Mouse (Mus musculus): ENCODE measurements at regions not wholly inside any gene's neighbourhood (a gene's known extent, or its start where the extent isn't known, plus 50 kb on each side); places are given as distances from the start of the nearest gene placed in this dataset.

DNA sequence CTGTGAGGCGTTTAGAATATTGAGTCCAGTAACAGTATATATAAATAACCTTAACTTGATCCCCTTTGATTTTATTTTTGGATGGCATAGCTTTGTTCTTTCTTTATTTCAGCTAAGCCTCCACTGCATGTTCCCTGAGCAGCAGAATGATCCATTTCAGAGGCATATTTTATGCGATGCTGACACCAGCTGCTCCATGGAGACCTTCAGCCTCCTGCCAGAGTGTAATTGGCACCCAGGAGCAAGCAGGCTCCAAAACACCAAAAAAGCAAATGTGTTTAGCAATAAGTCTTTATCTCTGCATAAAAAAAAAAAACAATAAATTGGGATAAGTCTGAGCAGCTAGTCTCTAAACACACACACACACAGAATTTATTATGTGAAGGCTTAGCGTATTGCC, 170.7 kb upstream of the Dkk2 start:
- Histone ChIP-seq H3K27ac (ENCODE audit: insufficient read depth, low read depth, low read length) (no peak overlapping the region), H3K36me3 (ENCODE audit: control insufficient read depth, insufficient read depth, low read length) (no peaks in the 10 kb centered on the region), H3K4me3 (ENCODE audit: low read depth, low read length) (no peak overlapping the region), H3K4me1 (ENCODE audit: control insufficient read depth, insufficient read depth, insufficient read length, low read length) (no peaks in the 10 kb centered on the region), H3K27me3 (ENCODE audit: control insufficient read depth, insufficient read depth, low read length) (no peaks in the 10 kb centered on the region)
- TF ChIP-seq CTCF (IDR thresholded peaks at IDR 0.05; ENCODE audit: extremely low read depth, insufficient read length, insufficient replicate concordance, low read depth, low read length) (no peak), POLR2A (IDR thresholded peaks at IDR 0.05; ENCODE audit: low read depth, low read length) (no peak)
- WGBS = 85% methylated on average over 3 of the region's 3 CpGs

DNA sequence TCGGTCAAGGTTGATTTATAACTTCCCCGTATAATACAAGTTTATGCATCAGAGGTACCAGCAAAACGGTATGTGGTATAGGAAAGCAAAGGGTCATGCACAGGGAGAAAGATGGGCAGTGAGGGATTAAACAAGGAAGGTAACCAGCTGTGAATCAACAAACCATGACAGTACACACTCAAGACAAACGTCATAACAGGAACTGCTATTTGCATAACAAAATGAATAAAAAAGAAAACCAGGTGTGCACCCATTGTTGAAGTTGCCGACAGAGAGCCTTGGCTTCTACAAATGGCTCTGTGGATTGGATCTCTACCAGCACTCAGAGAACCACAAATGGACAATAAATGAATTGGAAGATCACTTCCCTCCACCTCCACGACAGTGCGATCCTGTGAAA, 170.1 kb upstream of the Dkk2 start:
- no peaks in the 10 kb centered on the region for H3K36me3 ChIP-seq (ENCODE audit: control insufficient read depth, insufficient read depth, low read length)
- no peaks in the 10 kb centered on the region for H3K4me1 ChIP-seq (ENCODE audit: control insufficient read depth, insufficient read depth, insufficient read length, low read length)
- H3K27me3 ChIP-seq (ENCODE audit: control insufficient read depth, insufficient read depth, low read length) = no peaks in the 10 kb centered on the region
- H3K27ac ChIP-seq (ENCODE audit: insufficient read depth, low read depth, low read length) = no peak overlapping the region
- WGBS = 76% methylated on average over 7 of the region's 7 CpGs
- TF ChIP-seq POLR2A (IDR thresholded peaks at IDR 0.05; ENCODE audit: low read depth, low read length) (no peak), CTCF (IDR thresholded peaks at IDR 0.05; ENCODE audit: extremely low read depth, insufficient read length, insufficient replicate concordance, low read depth, low read length) (no peak)
- H3K4me3 ChIP-seq (ENCODE audit: low read depth, low read length) = no peak overlapping the region

DNA sequence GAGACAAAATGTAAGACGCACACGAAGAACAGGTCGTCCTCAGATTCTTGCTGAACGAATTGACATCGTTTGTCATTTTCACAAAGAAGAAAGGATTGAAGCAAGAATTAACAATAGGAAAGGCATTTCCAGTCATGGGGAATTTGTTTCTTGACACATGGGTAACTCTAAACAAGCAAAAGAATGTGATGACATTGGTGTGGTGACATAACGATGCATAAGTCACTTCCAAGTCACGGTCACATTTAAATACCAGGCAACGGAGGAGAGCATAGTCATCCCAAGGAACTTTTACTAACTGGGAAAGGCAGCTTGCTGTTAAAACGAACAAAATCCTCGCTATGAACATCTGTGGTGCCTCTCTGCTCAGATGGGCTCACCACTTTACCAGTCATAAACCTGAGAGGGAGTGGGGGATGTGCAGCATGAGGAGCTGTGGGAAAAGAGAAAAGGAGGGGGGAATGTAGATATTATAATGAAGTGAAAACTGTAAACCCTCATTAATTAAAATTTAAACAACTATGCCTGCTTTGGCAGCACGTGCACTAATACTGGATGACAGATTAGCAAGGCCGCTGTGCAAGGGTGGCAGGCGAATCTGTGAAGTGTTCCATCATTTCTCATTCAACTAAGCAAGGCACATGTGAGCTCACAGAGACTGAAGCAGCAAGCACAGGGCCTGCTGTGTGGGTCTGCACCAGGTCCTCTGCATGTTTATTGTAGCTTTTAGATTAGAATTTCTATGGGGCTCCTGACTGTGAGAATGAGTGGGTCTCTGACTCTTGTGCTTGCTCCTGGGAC, 167.2 kb upstream of the Dkk2 start:
- Histone ChIP-seq H3K27me3 (ENCODE audit: control insufficient read depth, insufficient read depth, low read length) (no peaks in the 10 kb centered on the region), H3K4me3 (ENCODE audit: low read depth, low read length) (no peak overlapping the region), H3K27ac (ENCODE audit: insufficient read depth, low read depth, low read length) (no peak overlapping the region), H3K36me3 (ENCODE audit: control insufficient read depth, insufficient read depth, low read length) (no peaks in the 10 kb centered on the region), H3K4me1 (ENCODE audit: control insufficient read depth, insufficient read depth, insufficient read length, low read length) (no peaks in the 10 kb centered on the region)
- TF ChIP-seq POLR2A (IDR thresholded peaks at IDR 0.05; ENCODE audit: low read depth, low read length) (no peak), CTCF (IDR thresholded peaks at IDR 0.05; ENCODE audit: extremely low read depth, insufficient read length, insufficient replicate concordance, low read depth, low read length) (no peak)
- 86% methylated on average over 13 of the region's 13 CpGs for whole genome bisulfite sequencing

DNA sequence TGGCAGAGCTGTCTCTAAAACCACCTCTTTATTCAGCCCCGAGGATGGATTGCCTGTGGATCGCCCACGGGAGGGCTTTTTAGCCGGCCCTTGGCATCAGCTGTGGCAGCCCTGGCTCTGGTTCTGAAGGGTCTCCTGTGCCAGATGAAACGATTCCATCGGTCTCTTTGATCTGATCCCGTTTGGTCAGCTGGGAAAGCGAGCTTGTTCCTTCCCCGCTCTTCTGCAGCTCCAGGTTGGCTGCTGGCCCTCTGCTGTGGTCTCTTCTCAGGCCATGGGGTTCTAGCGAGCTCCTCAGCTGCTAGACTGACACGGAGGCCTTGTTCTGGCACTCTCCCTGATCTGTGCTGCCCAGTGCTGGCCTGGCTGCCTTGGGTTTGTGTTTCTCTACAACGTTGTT, 165.6 kb upstream of the Dkk2 start:
- TF ChIP-seq CTCF (IDR thresholded peaks at IDR 0.05; ENCODE audit: extremely low read depth, insufficient read length, insufficient replicate concordance, low read depth, low read length) = no peak
- TF ChIP-seq POLR2A (IDR thresholded peaks at IDR 0.05; ENCODE audit: low read depth, low read length) = no peak
- Histone ChIP-seq H3K27me3 (ENCODE audit: control insufficient read depth, insufficient read depth, low read length) (no peaks in the 10 kb centered on the region), H3K36me3 (ENCODE audit: control insufficient read depth, insufficient read depth, low read length) (no peaks in the 10 kb centered on the region), H3K4me1 (ENCODE audit: control insufficient read depth, insufficient read depth, insufficient read length, low read length) (no peaks in the 10 kb centered on the region), H3K4me3 (ENCODE audit: low read depth, low read length) (no peak overlapping the region), H3K27ac (ENCODE audit: insufficient read depth, low read depth, low read length) (no peak overlapping the region)
- 76% methylated on average over 12 of the region's 12 CpGs for WGBS

DNA sequence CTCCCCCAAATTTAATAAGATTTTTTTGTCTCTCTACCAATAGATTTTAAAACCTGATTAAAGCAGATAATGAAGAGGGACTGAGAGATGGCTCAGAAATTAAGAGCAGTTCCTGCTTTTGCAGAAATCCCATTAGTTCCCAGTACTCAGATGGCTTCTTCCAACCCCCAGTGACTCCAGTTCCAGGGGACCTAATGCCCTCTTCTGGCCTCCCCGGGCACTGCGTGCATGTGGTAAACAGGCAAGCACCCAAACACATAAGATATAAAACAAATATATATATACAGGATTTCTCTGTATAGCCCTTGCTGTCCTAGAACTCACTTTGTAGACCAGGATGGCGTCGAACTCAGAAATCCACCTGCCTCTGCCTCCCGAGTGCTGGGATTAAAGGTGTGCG, 163.9 kb upstream of the Dkk2 start:
- no peaks in the 10 kb centered on the region for H3K4me1 ChIP-seq (ENCODE audit: control insufficient read depth, insufficient read depth, insufficient read length, low read length)
- no peaks in the 10 kb centered on the region for H3K27me3 ChIP-seq (ENCODE audit: control insufficient read depth, insufficient read depth, low read length)
- no peaks in the 10 kb centered on the region for H3K36me3 ChIP-seq (ENCODE audit: control insufficient read depth, insufficient read depth, low read length)
- no peak overlapping the region for H3K27ac ChIP-seq (ENCODE audit: insufficient read depth, low read depth, low read length)
- 83% methylated on average over 6 of the region's 6 CpGs for WGBS
- TF ChIP-seq CTCF (IDR thresholded peaks at IDR 0.05; ENCODE audit: extremely low read depth, insufficient read length, insufficient replicate concordance, low read depth, low read length) (no peak), POLR2A (IDR thresholded peaks at IDR 0.05; ENCODE audit: low read depth, low read length) (no peak)
- H3K4me3 ChIP-seq (ENCODE audit: low read depth, low read length) = no peak overlapping the region

DNA sequence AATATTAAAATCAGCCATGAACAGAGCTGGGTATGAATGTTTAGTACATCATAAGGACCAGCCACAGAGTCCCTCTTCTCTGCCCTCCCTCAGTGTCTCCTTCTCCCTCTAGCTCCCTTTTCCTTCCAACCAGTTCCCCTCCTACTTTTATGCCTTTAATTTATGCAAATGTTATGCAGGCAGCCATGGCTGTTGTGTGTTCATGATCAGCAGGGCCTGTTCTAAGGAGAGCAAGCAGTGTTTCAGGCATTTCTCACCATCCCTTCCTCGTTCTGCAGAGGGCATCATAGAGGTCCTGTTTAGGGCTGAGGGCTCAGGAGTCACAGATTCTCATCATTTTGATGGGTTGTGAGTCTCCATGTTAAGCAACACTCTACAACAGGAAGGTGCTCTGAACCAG, 162.4 kb upstream of the Dkk2 start:
- Histone ChIP-seq H3K4me1 (ENCODE audit: control insufficient read depth, insufficient read depth, insufficient read length, low read length) (no peaks in the 10 kb centered on the region), H3K4me3 (ENCODE audit: low read depth, low read length) (no peak overlapping the region), H3K27ac (ENCODE audit: insufficient read depth, low read depth, low read length) (no peak overlapping the region), H3K27me3 (ENCODE audit: control insufficient read depth, insufficient read depth, low read length) (no peaks in the 10 kb centered on the region), H3K36me3 (ENCODE audit: control insufficient read depth, insufficient read depth, low read length) (no peaks in the 10 kb centered on the region)
- WGBS = 51% methylated on average over 1 of the region's 1 CpGs
- TF ChIP-seq POLR2A (IDR thresholded peaks at IDR 0.05; ENCODE audit: low read depth, low read length) (no peak), CTCF (IDR thresholded peaks at IDR 0.05; ENCODE audit: extremely low read depth, insufficient read length, insufficient replicate concordance, low read depth, low read length) (no peak)

DNA sequence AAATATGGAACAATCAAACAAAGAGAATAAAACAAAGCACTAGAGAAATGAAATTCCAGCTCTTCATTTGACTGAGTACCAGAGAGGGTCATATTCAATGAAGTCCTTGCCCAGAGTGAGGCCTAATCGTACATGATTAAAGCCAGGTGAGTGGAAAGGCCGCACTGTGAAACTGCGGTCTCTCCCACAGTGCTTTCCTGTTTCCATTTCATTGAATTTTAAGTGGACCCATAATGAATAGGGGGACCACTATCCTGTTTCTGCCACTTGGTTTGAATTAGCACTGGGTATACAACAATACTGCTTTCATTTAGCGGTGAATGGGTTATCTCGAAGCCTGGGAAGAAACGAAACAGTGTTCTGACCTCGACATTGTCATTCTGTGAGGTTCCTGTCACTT, 144.2 kb upstream of the Dkk2 start:
- no peaks in the 10 kb centered on the region for H3K27me3 ChIP-seq (ENCODE audit: control insufficient read depth, insufficient read depth, low read length)
- TF ChIP-seq CTCF (IDR thresholded peaks at IDR 0.05; ENCODE audit: extremely low read depth, insufficient read length, insufficient replicate concordance, low read depth, low read length) (no peak), POLR2A (IDR thresholded peaks at IDR 0.05; ENCODE audit: low read depth, low read length) (no peak)
- no peak overlapping the region for H3K27ac ChIP-seq (ENCODE audit: insufficient read depth, low read depth, low read length)
- no peaks in the 10 kb centered on the region for H3K4me1 ChIP-seq (ENCODE audit: control insufficient read depth, insufficient read depth, insufficient read length, low read length)
- no peaks in the 10 kb centered on the region for H3K36me3 ChIP-seq (ENCODE audit: control insufficient read depth, insufficient read depth, low read length)
- no peak overlapping the region for H3K4me3 ChIP-seq (ENCODE audit: low read depth, low read length)
- 86% methylated on average over 7 of the region's 7 CpGs for WGBS
